Mouse (Mus musculus): ENCODE data around the gene Pex10.

DNA sequence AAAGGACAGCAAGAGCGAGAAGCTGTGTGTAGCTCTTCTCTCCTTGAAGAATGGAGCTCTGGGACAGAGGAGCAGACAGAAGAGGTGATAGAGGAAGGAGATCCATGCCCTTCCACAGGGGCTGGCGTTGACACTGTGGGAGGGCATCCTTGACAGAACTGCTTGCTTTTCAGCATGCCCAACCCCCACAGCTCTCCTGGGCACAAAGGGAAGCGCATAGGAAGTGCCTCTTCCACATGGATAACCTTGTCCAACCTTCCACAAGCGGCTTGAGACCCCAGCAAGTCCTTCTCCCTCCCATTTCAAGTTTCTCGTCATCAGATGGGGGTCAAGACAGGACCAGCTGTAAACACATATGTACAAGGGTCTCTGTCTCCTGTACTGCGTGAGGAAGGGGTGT lies 33.7 kb upstream of the Pex10 start:
- TF ChIP-seq GABPA (IDR thresholded peaks at IDR 0.05; ENCODE audit: insufficient replicate concordance, low read depth, low read length) = no peak
- TF ChIP-seq POLR2A (IDR thresholded peaks at IDR 0.05; ENCODE audit: low read depth, low read length) = no peak
- TF ChIP-seq TCF12 (IDR thresholded peaks at IDR 0.05; ENCODE audit: low read depth, low read length) = no peak
- no peak for TF ChIP-seq ZNF384 (IDR thresholded peaks at IDR 0.05; ENCODE audit: low read depth, low read length)
- TF ChIP-seq RCOR1 (conservative IDR thresholded peaks at IDR 0.05; ENCODE audit: low read depth, low read length) = no peak
- no peak for TF ChIP-seq UBTF (IDR thresholded peaks at IDR 0.05; ENCODE audit: low read depth, low read length)
- TF ChIP-seq CTCF (conservative IDR thresholded peaks at IDR 0.05 in 1 of 2, IDR thresholded peaks at IDR 0.05 in 1 of 2; ENCODE audit: low read depth in 2 of 2, low read length in 2 of 2) = no peak
- TF ChIP-seq MYC (IDR thresholded peaks at IDR 0.05; ENCODE audit: low read depth, low read length) = no peak
